Mouse (Mus musculus): ENCODE measurements around the gene 4930502E18Rik. TPM values are rescaled to one million over a fixed set of nuclear protein-coding genes. Genes with fewer than 3 reads are reported as not detected.
"Not testable (repeated sequence)": the region's sequence is repeated elsewhere in the genome, so short reads cannot be mapped to it uniquely, and the experiment has no call there.

The 4930502E18Rik gene
- total RNA-seq (2015) (not detected in 2 replicates), total RNA-seq (2017) (not detected in 2 replicates)

DNA sequence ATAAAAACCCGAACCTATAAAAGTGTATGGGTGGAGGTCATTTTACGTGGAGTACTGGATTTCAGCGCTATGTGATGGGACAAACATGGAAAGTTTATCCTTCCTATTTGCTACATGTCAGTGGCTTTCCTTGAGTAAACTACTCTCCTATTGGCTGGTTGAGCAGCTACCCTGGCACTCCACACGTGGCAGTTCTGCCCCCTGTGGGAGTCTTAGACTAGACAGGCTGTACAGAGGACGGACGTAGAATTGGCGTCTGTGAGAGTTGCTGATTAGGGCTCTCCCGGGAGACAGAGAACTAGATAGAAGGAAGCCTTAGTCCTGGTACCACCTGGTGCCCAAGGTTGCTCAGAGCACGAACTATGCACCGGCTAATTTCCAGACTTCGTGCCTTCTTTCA is at the start of gene 4930502E18Rik:
Gene 4930502E18Rik, plus strand, starts transcription at position 231 of the 400 bp plus-strand sequence.
- ATAC-seq (replicated peaks; ENCODE audit: poor library complexity), result no peak

DNA sequence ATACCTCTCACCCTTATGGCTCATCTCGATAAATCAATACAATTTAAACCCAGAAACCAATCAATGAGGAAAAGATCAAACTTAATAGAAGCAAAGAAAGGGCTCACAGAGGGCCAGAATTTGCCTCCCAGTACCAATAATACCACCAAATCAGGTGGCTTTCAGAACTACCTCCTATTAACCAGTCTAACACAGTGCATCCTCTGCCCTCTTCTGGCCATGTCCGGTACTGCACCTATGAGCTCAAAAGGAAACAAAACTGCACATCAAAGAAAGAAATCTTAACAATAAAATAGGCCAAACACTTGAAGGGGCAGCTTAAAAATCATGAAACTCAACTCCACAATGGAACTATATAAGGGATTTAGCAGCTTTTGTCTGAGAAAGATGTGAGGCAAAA is 47.7 kb upstream of the 4930502E18Rik start:
- peak; percentile 83 for ATAC-seq (replicated peaks; ENCODE audit: poor library complexity)

DNA sequence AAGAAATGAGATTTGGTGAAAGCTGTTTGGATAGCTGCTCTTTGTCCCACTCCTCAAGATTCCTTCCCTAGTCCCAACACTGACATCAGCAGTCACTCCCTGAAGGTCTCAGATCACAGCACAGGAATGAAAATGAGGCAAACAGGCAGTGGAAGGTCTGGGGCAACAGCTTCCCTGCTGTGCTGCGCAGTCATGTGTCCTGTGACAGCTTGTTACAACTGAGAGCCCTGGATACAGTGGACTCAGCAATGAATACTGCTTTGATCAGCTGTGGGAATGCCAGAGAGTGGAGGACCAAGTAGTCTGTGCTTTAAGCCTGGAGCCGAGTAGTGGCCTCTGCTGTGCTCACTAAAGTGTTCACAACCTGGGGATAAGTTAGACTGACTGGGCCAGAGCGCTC is 42.0 kb upstream of the 4930502E18Rik start:
- ATAC-seq (replicated peaks; ENCODE audit: poor library complexity), result not testable (repeated sequence)

DNA sequence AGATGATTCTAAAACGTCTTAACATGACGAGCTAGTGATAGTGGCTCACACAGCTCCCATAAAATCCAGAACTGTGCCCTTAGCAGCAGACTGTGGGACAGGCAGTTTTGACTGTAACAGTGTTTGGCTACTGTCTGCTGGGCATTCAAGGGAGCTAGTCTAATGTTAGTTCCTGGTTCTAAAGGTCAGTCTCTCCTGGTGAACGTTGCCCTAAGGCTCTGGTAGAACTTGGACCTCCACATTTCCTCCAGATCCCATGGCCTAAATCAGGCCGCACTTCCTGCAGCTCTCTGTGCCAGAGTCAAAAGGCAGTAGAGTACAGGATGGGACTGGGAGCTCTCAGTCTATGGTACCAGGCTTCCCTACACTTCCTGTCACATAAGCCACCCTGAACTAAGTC is 40.0 kb upstream of the 4930502E18Rik start:
- not testable (repeated sequence) for ATAC-seq (replicated peaks; ENCODE audit: poor library complexity)

DNA sequence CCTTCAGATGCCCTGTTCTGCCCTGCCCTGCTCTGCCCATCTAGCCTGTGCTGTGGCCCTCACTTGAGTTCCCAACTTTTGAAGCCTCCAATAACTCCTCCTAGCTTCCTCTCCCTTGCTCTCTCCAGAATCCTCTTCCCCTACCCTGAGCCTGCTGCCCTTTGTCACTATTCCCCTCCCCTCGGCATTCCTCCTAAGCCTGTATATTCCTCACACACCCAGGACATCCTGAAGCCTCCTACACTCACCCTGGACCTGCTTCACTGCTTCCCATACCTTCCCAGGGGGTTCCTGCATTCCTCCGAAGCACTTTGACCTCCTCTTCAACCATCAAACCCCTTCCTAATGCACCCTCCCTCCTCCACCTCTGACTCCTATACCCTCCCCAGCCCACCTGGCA is 32.6 kb upstream of the 4930502E18Rik start:
- no peak for ATAC-seq (replicated peaks; ENCODE audit: poor library complexity)

DNA sequence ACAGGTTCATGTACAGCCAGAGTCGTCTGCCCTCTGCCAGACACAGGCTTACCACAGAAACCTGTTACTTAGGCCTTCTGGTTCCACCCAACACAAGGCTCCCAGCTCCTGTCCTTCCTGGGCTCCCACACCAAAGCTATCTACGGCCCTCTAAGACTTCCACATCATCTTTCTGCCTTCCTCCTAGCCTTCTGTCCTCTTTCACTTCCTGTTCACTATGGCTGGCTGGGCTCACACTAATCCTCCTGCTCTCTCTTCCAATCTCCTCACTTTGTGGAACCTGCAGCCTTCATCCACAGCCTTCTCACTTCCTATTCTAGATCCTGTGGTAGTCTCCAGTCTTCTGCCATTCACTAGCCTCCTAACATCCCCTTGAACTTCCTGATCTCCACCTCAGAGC is 31.5 kb upstream of the 4930502E18Rik start:
- peak; percentile 39; the same call in 1 of the 2 replicates for ATAC-seq (replicated peaks; ENCODE audit: poor library complexity)

DNA sequence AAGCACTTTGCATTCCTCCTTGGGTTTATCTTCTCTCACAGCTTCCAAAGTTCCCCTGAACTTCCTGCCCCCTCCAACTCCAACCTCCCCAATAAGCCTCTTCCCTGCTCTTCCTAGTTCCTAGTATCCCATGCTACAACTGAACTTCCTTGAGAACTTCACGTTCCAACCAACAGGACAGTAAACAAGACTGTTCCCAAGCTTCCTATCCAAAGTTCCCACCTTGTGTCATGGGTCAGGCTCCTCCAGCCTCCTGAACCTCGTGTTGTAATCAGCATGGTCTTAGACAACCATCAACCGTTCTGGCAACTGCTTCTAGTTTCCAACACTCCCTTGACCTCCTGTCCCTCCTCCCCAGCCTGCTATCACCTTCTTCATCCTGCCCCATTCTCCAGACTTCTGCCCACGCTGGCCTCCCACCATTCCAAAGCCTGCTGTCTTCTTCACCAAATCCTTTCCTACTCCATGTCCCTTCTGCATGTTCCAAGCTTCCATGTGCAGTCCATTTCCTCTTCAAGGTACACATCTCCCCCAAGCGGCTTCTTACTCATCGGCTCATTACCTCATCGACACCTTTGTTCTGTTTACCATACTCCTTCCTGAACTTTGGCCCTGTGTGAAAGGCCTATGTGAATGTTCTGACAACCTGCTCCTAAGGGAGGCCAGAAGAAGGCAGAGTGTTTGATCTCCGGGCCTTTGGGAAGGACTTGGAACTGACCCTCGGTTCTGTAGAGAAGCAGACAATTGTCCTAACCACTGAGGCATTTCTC is 30.4 kb upstream of the 4930502E18Rik start:
- ATAC-seq (replicated peaks; ENCODE audit: poor library complexity), result no peak

DNA sequence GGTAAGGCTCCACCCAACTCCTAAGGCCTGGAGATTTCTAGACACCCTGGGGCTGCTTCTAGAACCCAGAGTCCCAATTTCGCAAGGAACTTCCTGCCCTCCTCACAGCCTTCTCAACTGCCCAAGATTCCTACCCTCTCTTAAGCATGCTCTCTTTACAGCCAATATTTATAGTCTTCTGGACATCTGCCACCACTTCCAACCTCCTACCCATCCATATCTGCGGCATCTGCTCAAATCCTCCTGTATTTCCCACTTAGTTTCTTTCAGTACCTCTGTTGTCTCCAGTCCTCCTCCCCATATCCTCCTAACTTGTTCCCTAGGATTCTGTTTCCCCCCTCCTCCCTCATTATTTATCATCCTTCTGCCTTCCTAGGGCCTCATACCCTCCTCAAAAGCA is 25.4 kb upstream of the 4930502E18Rik start:
- ATAC-seq (replicated peaks; ENCODE audit: poor library complexity), result no peak

DNA sequence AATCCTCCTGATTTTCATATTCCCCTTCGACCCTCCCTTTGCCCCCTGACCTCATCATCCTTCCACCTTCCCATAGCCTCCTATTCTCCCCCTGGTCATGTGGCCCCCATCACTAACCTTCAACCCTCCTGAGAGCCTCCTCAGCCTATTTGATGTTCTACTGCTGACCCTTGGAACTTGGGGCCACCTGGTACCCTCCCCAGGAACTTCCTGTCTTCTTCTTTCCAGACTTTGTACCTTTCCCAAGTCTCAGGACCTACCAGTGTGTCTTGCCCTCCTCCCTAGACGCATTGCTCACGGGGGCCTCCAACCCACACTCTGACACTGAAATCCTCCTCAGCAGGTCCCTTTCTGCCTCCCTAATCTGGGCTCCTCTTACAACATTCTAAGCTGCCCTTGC is 22.0 kb upstream of the 4930502E18Rik start:
- ATAC-seq (replicated peaks; ENCODE audit: poor library complexity), result no peak

DNA sequence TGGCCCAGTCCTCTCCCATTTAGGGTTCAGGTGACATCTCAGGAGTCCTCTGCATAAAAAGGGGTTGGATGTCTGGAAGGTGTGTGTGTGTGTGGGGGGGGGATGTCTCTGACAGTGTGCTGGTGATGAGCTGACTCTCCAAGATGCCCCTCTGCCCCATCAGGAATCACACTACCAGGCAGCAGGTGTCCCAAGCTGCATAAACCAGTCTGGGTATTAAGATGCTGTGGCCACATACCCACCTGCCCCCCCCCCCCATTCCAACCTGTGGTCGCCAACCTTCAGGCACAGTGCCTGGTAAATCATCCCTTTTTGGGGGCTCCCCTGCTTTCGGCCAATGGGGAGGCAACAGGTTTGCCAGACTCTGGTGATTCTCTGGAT is 8.7 kb upstream of the 4930502E18Rik start:
- ATAC-seq (replicated peaks; ENCODE audit: poor library complexity), result no peak

DNA sequence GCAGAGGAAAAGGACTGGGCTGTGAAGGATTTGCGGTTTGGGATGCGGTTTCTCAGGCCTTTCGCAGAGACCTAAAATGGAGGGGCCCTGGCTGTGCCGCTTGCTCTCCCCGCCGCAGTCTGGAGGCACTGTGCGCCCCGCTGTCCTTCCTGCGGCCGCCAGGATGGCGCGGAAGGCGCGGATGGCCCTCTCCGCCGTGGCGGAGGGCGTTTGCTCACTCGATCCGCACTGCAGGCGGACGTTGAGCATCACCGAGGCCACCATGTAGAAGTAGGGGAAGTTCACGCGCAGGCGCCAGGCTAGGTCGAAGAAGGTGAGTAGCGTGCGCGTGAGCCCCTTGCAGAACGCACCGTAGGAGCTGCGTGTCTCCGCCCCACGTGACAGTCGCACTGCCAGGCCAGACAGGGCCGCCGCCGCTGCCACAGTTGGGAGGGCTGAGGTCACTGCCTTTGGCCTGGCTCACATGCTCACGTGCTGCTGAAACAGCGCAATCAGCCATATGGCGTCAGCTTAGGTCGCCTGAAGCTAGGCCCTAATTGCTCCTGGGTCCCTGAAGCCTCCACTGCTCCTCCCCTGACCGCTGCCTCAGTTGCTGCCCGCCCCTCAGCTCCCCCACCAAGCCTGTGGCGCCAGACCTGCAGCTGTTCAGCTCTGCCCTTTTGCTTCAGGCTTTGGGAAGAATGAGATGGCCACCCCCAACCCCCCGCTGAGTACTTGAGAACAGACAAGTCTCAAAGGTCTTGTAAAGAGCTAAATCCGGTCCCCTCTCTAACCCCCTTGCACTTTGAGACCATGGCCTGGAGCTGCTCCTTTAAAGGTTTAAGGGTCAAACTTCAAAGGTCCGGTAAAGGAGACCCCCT is 8.1 kb upstream of the 4930502E18Rik start:
- peak; percentile 80 for ATAC-seq (replicated peaks; ENCODE audit: poor library complexity)

DNA sequence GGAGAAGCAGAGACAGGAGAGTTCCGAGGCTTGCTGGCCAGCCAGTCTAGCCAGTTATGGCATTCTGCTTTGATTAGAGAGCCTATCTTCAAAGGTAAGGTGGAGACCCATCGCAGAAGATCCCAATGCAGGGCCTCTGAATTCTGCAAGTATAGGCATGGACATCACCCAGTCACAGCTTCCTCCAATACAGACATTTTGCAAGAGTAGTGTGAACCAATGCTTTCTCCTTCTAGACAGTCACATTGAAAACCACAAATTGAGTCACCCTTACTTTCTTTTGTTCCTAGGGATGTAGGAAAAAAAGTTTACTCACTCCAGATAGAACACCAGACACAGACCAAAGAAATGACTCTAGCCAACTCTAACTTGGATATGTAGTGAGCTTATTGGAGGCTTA is 4.3 kb downstream of the 4930502E18Rik start:
- ATAC-seq (replicated peaks; ENCODE audit: poor library complexity), result peak; percentile 68

DNA sequence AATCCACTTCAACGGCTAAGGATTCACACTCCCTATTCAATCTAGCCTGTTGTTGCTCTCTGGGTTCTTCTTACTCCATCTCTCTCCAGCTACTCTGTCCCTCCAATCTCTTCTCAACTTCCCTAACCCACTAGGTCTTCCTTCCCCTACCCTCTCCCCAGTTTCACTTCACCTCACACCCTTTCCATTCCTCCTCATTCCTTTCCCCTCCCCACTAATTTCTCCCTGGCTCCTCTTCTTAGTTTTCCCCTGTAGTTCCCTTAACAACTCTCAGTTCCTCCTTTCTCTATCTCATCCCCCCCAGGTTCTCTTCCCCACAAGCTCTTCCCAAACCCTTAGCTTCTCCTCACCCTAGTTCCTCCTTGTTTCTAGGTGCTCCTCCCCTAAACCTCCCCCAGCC is 28.2 kb downstream of the 4930502E18Rik start:
- peak; percentile 77 for ATAC-seq (replicated peaks; ENCODE audit: poor library complexity)

DNA sequence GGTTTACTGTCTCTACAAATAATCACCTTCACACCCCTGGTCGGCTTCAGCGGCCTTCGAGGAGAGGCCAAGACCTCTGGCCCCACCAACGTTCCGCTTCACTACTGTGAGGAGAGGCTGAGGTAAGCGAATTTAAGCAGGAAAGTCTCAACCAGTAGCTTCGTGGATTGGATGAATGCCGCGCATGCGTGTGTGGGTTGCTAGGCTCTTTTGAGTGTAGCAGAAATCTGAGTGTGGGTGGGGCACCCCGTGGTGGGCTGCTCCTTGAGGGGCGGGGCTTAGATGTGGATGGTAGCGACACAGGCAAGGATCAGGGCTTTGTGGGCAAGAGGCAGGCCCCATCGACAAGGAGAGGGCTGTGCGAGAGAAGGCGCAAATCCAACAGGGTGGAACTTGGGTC is 33.1 kb downstream of the 4930502E18Rik start, which contains the start of gene 1700013H16Rik:
Gene 1700013H16Rik, minus strand, starts transcription at position 96 of the 400 bp plus-strand sequence.
- no peak for ATAC-seq (replicated peaks; ENCODE audit: poor library complexity)

DNA sequence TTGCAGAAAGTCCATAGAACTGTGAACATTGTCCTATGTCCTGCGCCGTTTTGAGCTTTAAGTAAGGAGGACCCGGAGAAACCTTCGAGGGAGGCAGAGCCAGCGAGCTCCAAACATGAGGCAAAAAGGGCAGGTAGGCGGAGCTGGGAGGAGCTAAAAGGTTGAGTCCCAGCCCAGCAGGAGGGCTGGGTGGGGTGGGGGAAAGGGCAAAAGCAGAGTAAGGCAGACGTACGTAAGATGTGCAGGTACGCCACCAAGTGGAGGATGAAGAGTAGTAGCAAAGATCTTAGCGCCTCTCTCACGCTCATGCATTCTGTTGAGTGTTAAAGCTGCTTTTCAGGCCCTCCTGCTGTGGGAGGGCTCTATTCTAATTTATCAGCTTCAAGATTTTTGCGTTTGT is 51.6 kb downstream of the 4930502E18Rik start, which contains the start of gene Zfp36l3:
Gene Zfp36l3, minus strand, starts transcription at position 119 of the 400 bp plus-strand sequence.
- no peak for ATAC-seq (replicated peaks; ENCODE audit: poor library complexity)

Other genes starting within 250 kb of the 4930502E18Rik start
- 3.6 and 13.3 TPM in 2 replicates for gene Rtl8c, start 116.8 kb upstream of the 4930502E18Rik start, total RNA-seq (2015)
- gene Rtl8c, start 116.8 kb upstream of the 4930502E18Rik start, total RNA-seq (2017), result 8.4 TPM in 1 of 2 replicates, not detected in the other
- not detected in 2 replicates for gene Gm14597, start 115.8 kb upstream of the 4930502E18Rik start, total RNA-seq (2015)
- gene Gm14597, start 115.8 kb upstream of the 4930502E18Rik start, total RNA-seq (2017), result not detected in 2 replicates
- gene Rtl8a, start 81.1 kb upstream of the 4930502E18Rik start, total RNA-seq (2015), result 9.8 and 11.0 TPM in 2 replicates
- gene Rtl8a, start 81.1 kb upstream of the 4930502E18Rik start, total RNA-seq (2017), result 3.3 and 7.3 TPM in 2 replicates
- 12.8 and 15.5 TPM in 2 replicates for gene Rtl8b, start 54.4 kb upstream of the 4930502E18Rik start, total RNA-seq (2015)
- 3.3 and 7.5 TPM in 2 replicates for gene Rtl8b, start 54.4 kb upstream of the 4930502E18Rik start, total RNA-seq (2017)
- gene 1700013H16Rik, start 33.0 kb downstream of the 4930502E18Rik start, total RNA-seq (2015), result not detected in 2 replicates
- gene 1700013H16Rik, start 33.0 kb downstream of the 4930502E18Rik start, total RNA-seq (2017), result not detected in 2 replicates
- not detected in 2 replicates for gene Zfp36l3, start 51.6 kb downstream of the 4930502E18Rik start, total RNA-seq (2015)
- not detected in 2 replicates for gene Zfp36l3, start 51.6 kb downstream of the 4930502E18Rik start, total RNA-seq (2017)
- 3.2 and 3.3 TPM in 2 replicates for gene Xlr, start 72.9 kb downstream of the 4930502E18Rik start, total RNA-seq (2015)
- gene Xlr, start 72.9 kb downstream of the 4930502E18Rik start, total RNA-seq (2017), result 1.2 and 1.8 TPM in 2 replicates